Mouse (Mus musculus) liver, adult 2 months (tissue): ENCODE measurements around the gene Gpr35.

Source experiments
- CTCF ChIP-seq: fragments of 200-500 bp; IDR thresholded peaks from 2 replicates; pipeline ENCODE4 v1.5.1; 2011; ENCODE audit warnings: low read depth, low read length, control low read depth
- POLR2A ChIP-seq: fragments of 200-500 bp; IDR thresholded peaks from 2 replicates; pipeline ENCODE4 v1.6.1; 2011; ENCODE audit warnings: low read length, control low read depth; ENCODE audit not compliant: insufficient read depth; ENCODE audit errors: extremely low read depth

DNA sequence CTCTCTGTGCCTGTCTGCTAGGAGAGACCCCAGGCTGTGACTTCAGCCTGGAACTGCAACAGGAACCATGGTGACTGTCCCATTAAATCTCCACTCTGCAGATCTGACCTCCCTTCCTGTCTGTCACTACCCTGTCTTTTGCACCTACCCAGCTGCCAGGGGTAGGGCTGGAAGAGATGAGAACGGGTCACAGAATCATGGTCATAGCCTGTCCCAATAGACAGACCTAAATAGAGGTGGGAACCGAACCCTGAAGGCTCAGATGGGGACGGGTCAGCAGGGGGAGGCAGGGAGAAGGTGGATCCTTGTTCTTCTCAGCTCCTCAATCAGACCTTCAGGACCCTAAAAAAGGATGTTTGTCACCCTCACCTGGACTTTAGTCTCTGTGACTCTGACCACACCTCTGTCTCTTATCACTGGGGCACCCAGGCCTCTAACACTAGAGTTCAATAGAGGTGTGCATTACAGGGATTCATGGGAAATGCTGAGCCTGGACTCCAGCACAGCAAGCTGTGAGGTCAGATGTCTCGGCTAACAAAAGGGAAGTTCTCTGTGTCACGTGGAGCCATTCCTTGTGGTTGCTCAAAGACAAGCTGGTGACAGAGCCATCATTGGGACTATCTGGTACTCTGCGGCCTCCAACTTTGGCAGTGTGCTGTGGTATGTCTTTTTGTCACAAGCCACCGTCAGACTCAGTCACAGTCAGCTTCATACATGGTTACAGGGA is 30.0 kb upstream of the Gpr35 start:
- no peak for TF ChIP-seq POLR2A
- TF ChIP-seq CTCF: no peak
